Mouse (Mus musculus): Measurements from ENCODE around the gene Gm27029. TPM values are rescaled to one million over a fixed set of nuclear protein-coding genes. Genes with fewer than 3 reads are reported as not detected.
"Not testable (repeated sequence)": the region's sequence is repeated elsewhere in the genome, so short reads cannot be mapped to it uniquely, and the experiment has no call there.

Gene Gm27029
- polyA plus RNA-seq, 1 experiment from 2014 or later: 7.2 TPM

GRCm38 (mm10) chr11:101452093-101452774, 27.6 kb upstream of the Gm27029 start:
- 77% methylated on average over 10 of the region's 10 CpGs for WGBS

GRCm38 (mm10) chr11:101451536-101451935, 26.9 kb upstream of the Gm27029 start:
- 0 out of 2 replicates have a peak, but pooled peaks cover 1% of the 10 kb centered on the region for H3K36me3 ChIP-seq
- ATAC-seq (ENCODE audit: low FRiP score, low read depth): no peak
- H3K9me3 ChIP-seq: no peaks in the 10 kb centered on the region
- H3K27ac ChIP-seq (replicated peaks): no peak overlapping the region
- no peak overlapping the region for H3K4me2 ChIP-seq
- H3K27me3 ChIP-seq: no peaks in the 10 kb centered on the region
- H3K4me3 ChIP-seq: no peak overlapping the region
- H3K9ac ChIP-seq: no peak overlapping the region
- no peaks in the 10 kb centered on the region; the same call in 1 of the 2 replicates for H3K4me1 ChIP-seq (replicated peaks)
- 93% methylated on average over 10 of the region's 10 CpGs for WGBS

More at GRCm38 (mm10) chr11:101452093-101452774, 27.6 kb upstream of the Gm27029 start:
- no peak overlapping the region for H3K27ac ChIP-seq (replicated peaks)
- no peak overlapping the region for H3K9ac ChIP-seq
- H3K36me3 ChIP-seq: peaks cover 8% of the 10 kb centered on the region; the same call in 1 of the 2 replicates
- H3K4me1 ChIP-seq (replicated peaks): no peaks in the 10 kb centered on the region; the same call in 1 of the 2 replicates
- no peak overlapping the region for H3K4me3 ChIP-seq
- no peak overlapping the region for H3K4me2 ChIP-seq
- H3K9me3 ChIP-seq: no peaks in the 10 kb centered on the region
- ATAC-seq (ENCODE audit: low FRiP score, low read depth): no peak
- H3K27me3 ChIP-seq: no peaks in the 10 kb centered on the region

- no peak for ATAC-seq (ENCODE audit: low FRiP score, low read depth)
- Histone ChIP-seq H3K4me3 (no peak overlapping the region), H3K9me3 (no peaks in the 10 kb centered on the region), H3K9ac (no peak overlapping the region), H3K4me2 (no peak overlapping the region), H3K27me3 (no peaks in the 10 kb centered on the region), H3K36me3 (no peaks in the 10 kb centered on the region), H3K4me1 (replicated peaks) (no peaks in the 10 kb centered on the region; the same call in 1 of the 2 replicates), H3K27ac (replicated peaks) (no peak overlapping the region)
- 84% methylated on average over 3 of the region's 3 CpGs for WGBS
Observed at GRCm38 (mm10) chr11:101450394-101450793, 25.8 kb upstream of the Gm27029 start.

- WGBS: 81% methylated on average over 4 of the region's 4 CpGs
Observed at GRCm38 (mm10) chr11:101449596-101449995, 25.0 kb upstream of the Gm27029 start.

GRCm38 (mm10) chr11:101448899-101449298, 24.3 kb upstream of the Gm27029 start:
- Histone ChIP-seq H3K4me1 (replicated peaks) (peaks cover 7% of the 10 kb centered on the region), H3K9ac (no peak overlapping the region), H3K9me3 (no peaks in the 10 kb centered on the region), H3K27ac (replicated peaks) (no peak overlapping the region), H3K4me2 (peak overlapping the region; percentile 13; the same call in 1 of the 2 replicates), H3K36me3 (peaks cover 13% of the 10 kb centered on the region), H3K27me3 (no peaks in the 10 kb centered on the region), H3K4me3 (no peak overlapping the region)
- no peak for ATAC-seq (ENCODE audit: low FRiP score, low read depth)
- 86% methylated on average over 4 of the region's 4 CpGs for whole genome bisulfite sequencing

More at GRCm38 (mm10) chr11:101449596-101449995, 25.0 kb upstream of the Gm27029 start:
- H3K4me3 ChIP-seq; H3K27me3 ChIP-seq; H3K27ac ChIP-seq (replicated peaks); H3K9ac ChIP-seq; H3K4me2 ChIP-seq; H3K36me3 ChIP-seq; H3K9me3 ChIP-seq; ATAC-seq (ENCODE audit: low FRiP score, low read depth); H3K4me1 ChIP-seq (replicated peaks): not testable (repeated sequence)

- Histone ChIP-seq H3K4me2 (peak within 1 kb of the TSS; percentile 13; the same call in 1 of the 2 replicates), H3K9ac (no peak within 1 kb of the TSS), H3K9me3 (no peaks in the 10 kb centered on the region), H3K27me3 (no peaks in the 10 kb centered on the region), H3K36me3 (peaks cover 17% of the 10 kb centered on the region), H3K27ac (replicated peaks) (no peak within 1 kb of the TSS), H3K4me1 (replicated peaks) (peaks cover 13% of the 10 kb centered on the region), H3K4me3 (peak within 1 kb of the TSS; percentile 20)
- WGBS: 41% methylated on average over 10 of the region's 10 CpGs
- ATAC-seq (ENCODE audit: low FRiP score, low read depth): no peak
Observed at GRCm38 (mm10) chr11:101448274-101448746, 23.7 kb upstream of the Gm27029 start, which contains the start of gene Ifi35. TSS of gene Ifi35 (plus strand) at chr11:101448407.

- Histone ChIP-seq H3K27me3 (no peaks in the 10 kb centered on the region), H3K27ac (replicated peaks) (no peak overlapping the region), H3K4me3 (no peak overlapping the region), H3K9ac (no peak overlapping the region), H3K9me3 (no peaks in the 10 kb centered on the region), H3K4me1 (replicated peaks) (peaks cover 18% of the 10 kb centered on the region), H3K36me3 (peaks cover 17% of the 10 kb centered on the region), H3K4me2 (no peak overlapping the region)
- 92% methylated on average over 5 of the region's 5 CpGs for WGBS
- ATAC-seq (ENCODE audit: low FRiP score, low read depth): no peak
Observed at GRCm38 (mm10) chr11:101447786-101448185, 23.2 kb upstream of the Gm27029 start.

- not testable (repeated sequence) for H3K9me3 ChIP-seq; ATAC-seq (ENCODE audit: low FRiP score, low read depth); H3K27ac ChIP-seq (replicated peaks); H3K27me3 ChIP-seq; H3K9ac ChIP-seq; H3K4me2 ChIP-seq; H3K4me3 ChIP-seq
- WGBS: 93% methylated on average over 8 of the region's 8 CpGs
- peaks cover 18% of the 10 kb centered on the region for H3K4me1 ChIP-seq (replicated peaks)
- H3K36me3 ChIP-seq: peaks cover 17% of the 10 kb centered on the region
Observed at GRCm38 (mm10) chr11:101446860-101447259, 22.3 kb upstream of the Gm27029 start.

- H3K9ac ChIP-seq: no peak overlapping the region
- no peaks in the 10 kb centered on the region for H3K27me3 ChIP-seq
- WGBS: 80% methylated on average over 1 of the region's 1 CpGs
- H3K36me3 ChIP-seq: peaks cover 17% of the 10 kb centered on the region
- H3K4me1 ChIP-seq (replicated peaks): peaks cover 18% of the 10 kb centered on the region
- no peak overlapping the region for H3K27ac ChIP-seq (replicated peaks)
- ATAC-seq (ENCODE audit: low FRiP score, low read depth): no peak
- no peak overlapping the region for H3K4me2 ChIP-seq
- H3K9me3 ChIP-seq: no peaks in the 10 kb centered on the region
- no peak overlapping the region for H3K4me3 ChIP-seq
Observed at GRCm38 (mm10) chr11:101446319-101446718, 21.7 kb upstream of the Gm27029 start.

- Histone ChIP-seq H3K27ac (replicated peaks) (peak overlapping the region; percentile 92), H3K4me1 (replicated peaks) (peaks cover 18% of the 10 kb centered on the region), H3K9me3 (no peaks in the 10 kb centered on the region), H3K9ac (peak overlapping the region; percentile 94), H3K4me2 (peak overlapping the region; percentile 93), H3K4me3 (peak overlapping the region; percentile 86), H3K36me3 (peaks cover 17% of the 10 kb centered on the region), H3K27me3 (no peaks in the 10 kb centered on the region)
- WGBS: under 1% methylated on average over 14 of the region's 14 CpGs
- ATAC-seq (ENCODE audit: low FRiP score, low read depth): no peak
Observed at GRCm38 (mm10) chr11:101442760-101443159, 18.2 kb upstream of the Gm27029 start.

- Histone ChIP-seq H3K9me3 (no peaks in the 10 kb centered on the region), H3K4me2 (peak within 1 kb of the TSS; percentile 93), H3K9ac (peak within 1 kb of the TSS; percentile 94), H3K4me1 (replicated peaks) (peaks cover 18% of the 10 kb centered on the region), H3K27me3 (no peaks in the 10 kb centered on the region), H3K27ac (replicated peaks) (peak within 1 kb of the TSS; percentile 92), H3K4me3 (peak within 1 kb of the TSS; percentile 86), H3K36me3 (peaks cover 17% of the 10 kb centered on the region)
- 0% methylated on average over 42 of the region's 42 CpGs for WGBS
- ATAC-seq (ENCODE audit: low FRiP score, low read depth): peak; percentile 98
Observed at GRCm38 (mm10) chr11:101442127-101442693, 17.6 kb upstream of the Gm27029 start, which contains the start of gene Rpl27. TSS of gene Rpl27 (plus strand) at chr11:101442298.
